Comparison of ENCODE assay signal across 17 mouse cellular contexts in the genomic region with DNA sequence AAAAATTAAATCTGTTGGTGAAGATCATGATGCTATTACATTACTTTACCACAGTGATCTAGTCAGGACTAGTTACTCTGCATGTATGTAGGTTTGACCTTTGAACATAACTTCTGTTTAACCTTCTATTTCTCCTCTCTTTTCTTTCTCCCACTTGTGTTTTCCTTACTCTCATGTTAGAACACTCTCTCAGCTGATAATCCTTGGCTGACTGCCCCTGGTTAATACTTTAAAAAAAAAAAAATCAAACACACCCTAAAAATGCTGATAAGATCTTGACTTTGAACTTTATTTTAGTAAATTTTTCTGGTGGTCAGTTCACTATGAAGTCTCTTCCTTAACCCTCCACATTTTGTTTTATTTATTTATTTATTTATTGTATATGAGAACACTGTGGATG. TPM values are rescaled to one million over a fixed set of nuclear protein-coding genes. Genes with fewer than 3 reads are reported as not detected.
"Had no signal": no experiment of that assay in that cellular context is flagged by ENCODE, and none has a peak within 500 bp of the region (broad histone marks: within the 10 kb centered on the region; RNA-seq: fewer than 3 reads in every experiment).

No protein-coding gene starts in this region.

- H3K4me1 ChIP-seq: neural tube, embryonic 13.5 days; neural tube, embryonic 15.5 days; stomach, embryonic 15.5 days had no signal

- H3K9ac ChIP-seq: neural tube, embryonic 13.5 days; neural tube, embryonic 15.5 days; stomach, embryonic 15.5 days had no signal

- H3K9me3 ChIP-seq: neural tube, embryonic 13.5 days; neural tube, embryonic 15.5 days; stomach, embryonic 15.5 days had no signal

- H3K36me3 ChIP-seq: stomach, embryonic 15.5 days had no signal

- H3K4me3 ChIP-seq: neural tube, embryonic 13.5 days; neural tube, embryonic 15.5 days; stomach, embryonic 15.5 days had no signal

- DNase-seq: retina, postnatal 1 day; right cerebral cortex, adult 18-20 months; right cerebral cortex, postnatal 14 days; right cerebral cortex, postnatal 25 days; right cerebral cortex, postnatal 4 days; spleen, adult 18-20 months; thymus, adult 18-20 months; thymus, adult 2 months; thymus, postnatal 14 days; thymus, postnatal 25 days; thymus, postnatal 36 days; thymus, postnatal 4 days had no signal

- H3K4me2 ChIP-seq: neural tube, embryonic 13.5 days; neural tube, embryonic 15.5 days; stomach, embryonic 15.5 days had no signal

- H3K27me3 ChIP-seq: neural tube, embryonic 13.5 days; neural tube, embryonic 15.5 days; stomach, embryonic 15.5 days had no signal

- H3K27ac ChIP-seq: neural tube, embryonic 13.5 days; neural tube, embryonic 15.5 days; stomach, embryonic 15.5 days; stomach, postnatal 0 days had no signal

RNA-seq across cellular contexts. Expression of gene Hacd1, which starts 44.6 kb away (rescaled TPM):
- total RNA-seq: neutrophil, adult 5-6 weeks had no signal
